Comparison of ENCODE assay signal across 23 mouse cellular contexts in genomic region chr11:31000028-31000427, GRCm38 (mm10). TPM values are rescaled to one million over a fixed set of nuclear protein-coding genes. Genes with fewer than 3 reads are reported as not detected.
DNase-seq lines count a peak whose midpoint lies in the region; ATAC-seq and TF ChIP-seq lines count a peak whose summit lies in the region.
"Had no signal": no experiment of that assay in that cellular context is flagged by ENCODE, and none has a peak within 500 bp of the region (broad histone marks: within the 10 kb centered on the region; RNA-seq: fewer than 3 reads in every experiment).

No protein-coding gene starts in this region.

- TF ChIP-seq EP300 in CH12.LX (IDR thresholded peaks at IDR 0.05; ENCODE audit: low read length), result no peak

- no peak overlapping the region for H3K9ac ChIP-seq in CH12.LX (ENCODE audit: insufficient read depth, low read depth)
- H3K9ac ChIP-seq in neural tube, embryonic 15.5 days (replicated peaks), result no peak overlapping the region
- H3K9ac ChIP-seq: hindbrain, embryonic 14.5 days; midbrain, embryonic 13.5 days; stomach, embryonic 15.5 days had no signal

- intact Hi-C loops in left cerebral cortex, postnatal 14 days (cut with DNase I), result no loop called here

- no peaks in the 10 kb centered on the region for H3K27me3 ChIP-seq in CH12.LX (replicated peaks)
- no peaks in the 10 kb centered on the region for H3K27me3 ChIP-seq in midbrain, embryonic 10.5 days (ENCODE audit: low read depth, poor library complexity, severe bottlenecking)
- no peaks in the 10 kb centered on the region for H3K27me3 ChIP-seq in neural tube, embryonic 15.5 days (replicated peaks)
- H3K27me3 ChIP-seq: midbrain, embryonic 13.5 days; stomach, embryonic 15.5 days had no signal

- peaks cover 3 to 24% of the 10 kb centered on the region in 2 experiments; a peak in 3 of 4 replicates for H3K4me1 ChIP-seq in CH12.LX (ENCODE audit: control insufficient read depth in 1 of 2, insufficient read depth in 2 of 2)
- H3K4me1 ChIP-seq in midbrain, embryonic 10.5 days, result no peaks in the 10 kb centered on the region
- H3K4me1 ChIP-seq in neural tube, embryonic 15.5 days, result no peaks in the 10 kb centered on the region
- H3K4me1 ChIP-seq: midbrain, embryonic 13.5 days; stomach, embryonic 15.5 days had no signal

- H3K79me2 ChIP-seq in CH12.LX (replicated peaks; ENCODE audit: control insufficient read depth, extremely low read depth, insufficient read depth, poor library complexity, severe bottlenecking), result no peaks in the 10 kb centered on the region; the same call in 1 of the 2 replicates

- no peak for TF ChIP-seq RAD21 in CH12.LX (IDR thresholded peaks at IDR 0.05; ENCODE audit: low read depth, low read length)

- no peak overlapping the region for H3K4me2 ChIP-seq in CH12.LX (ENCODE audit: insufficient read depth, low read depth, poor library complexity, severe bottlenecking)
- no peak overlapping the region for H3K4me2 ChIP-seq in neural tube, embryonic 15.5 days
- H3K4me2 ChIP-seq: hindbrain, embryonic 14.5 days; midbrain, embryonic 13.5 days; stomach, embryonic 15.5 days had no signal

- dilution Hi-C loops in CH12.LX (cut with MboI; ENCODE audit: extremely low pct_ligation_motif_present, extremely low pct_unique_long_range_greater_than_20kb, low sequenced_read_pairs), result no loop called here

- in situ Hi-C loops in CH12.LX (cut with MboI; ENCODE audit: low pct_ligation_motif_present, low pct_unique_long_range_greater_than_20kb, low sequenced_read_pairs), result no loop called here

- TF ChIP-seq CTCF in CH12.LX (conservative IDR thresholded peaks at IDR 0.05 in 1 of 2, IDR thresholded peaks at IDR 0.05 in 1 of 2; ENCODE audit: low read depth in 2 of 2, low read length in 2 of 2), result no peak

- DNase-seq in 416B (ENCODE audit: low read depth), result peak; percentile 36
- DNase-seq in CH12.LX (ENCODE audit: extremely low read depth), result peak; percentile 31
- peak; percentile 41 for DNase-seq in liver
- DNase-seq in midbrain, embryonic 10.5 days (ENCODE audit: low spot score), result no peak
- no peak for DNase-seq in left cerebral cortex, postnatal 14 days (ENCODE audit: low spot score in 2 of 2)
- DNase-seq: adrenal gland, adult 2 months; cerebellum, postnatal 25 days; gastrocnemius, adult 2 months; heart, adult 2 months; kidney, postnatal 4 days; lung, postnatal 14 days; retina, postnatal 1 day; thymus, adult 2 months had no signal

- H3K9me3 ChIP-seq in CH12.LX (replicated peaks; ENCODE audit: low read length), result no peaks in the 10 kb centered on the region
- no peaks in the 10 kb centered on the region for H3K9me3 ChIP-seq in midbrain, embryonic 10.5 days (replicated peaks)
- no peaks in the 10 kb centered on the region for H3K9me3 ChIP-seq in neural tube, embryonic 15.5 days (replicated peaks)
- H3K9me3 ChIP-seq: midbrain, embryonic 13.5 days; stomach, embryonic 15.5 days had no signal

- H3K4me3 ChIP-seq in CH12.LX (replicated peaks in 1 of 3; ENCODE audit: low read depth in 2 of 3, low read length in 2 of 3, poor library complexity in 1 of 3), result no peak overlapping the region
- H3K4me3 ChIP-seq in midbrain, embryonic 10.5 days, result no peak overlapping the region
- H3K4me3 ChIP-seq in neural tube, embryonic 15.5 days (replicated peaks), result no peak overlapping the region
- H3K4me3 ChIP-seq: erythroblast, embryonic 14.5 days; gastrocnemius, adult 2 months; heart, adult 2 months; midbrain, embryonic 13.5 days; myocyte; stomach, embryonic 15.5 days had no signal

- peaks cover 3 to 11% of the 10 kb centered on the region in 2 experiments for H3K36me3 ChIP-seq in CH12.LX (replicated peaks in 1 of 2; ENCODE audit: control insufficient read depth in 1 of 2, insufficient read depth in 1 of 2, low read length in 1 of 2)
- H3K36me3 ChIP-seq in midbrain, embryonic 10.5 days, result no peaks in the 10 kb centered on the region; the same call in 1 of the 2 replicates
- no peaks in the 10 kb centered on the region; the same call in 1 of the 2 replicates for H3K36me3 ChIP-seq in neural tube, embryonic 15.5 days
- H3K36me3 ChIP-seq: stomach, embryonic 15.5 days had no signal

- no peak for TF ChIP-seq POLR2A in CH12.LX (IDR thresholded peaks at IDR 0.05; ENCODE audit: low read depth, low read length)

- no peak overlapping the region for H3K27ac ChIP-seq in CH12.LX (ENCODE audit: insufficient read depth, low read depth)
- H3K27ac ChIP-seq in midbrain, embryonic 10.5 days (replicated peaks), result no peak overlapping the region
- H3K27ac ChIP-seq in neural tube, embryonic 15.5 days (replicated peaks), result no peak overlapping the region
- H3K27ac ChIP-seq: gastrocnemius, adult 2 months; heart, adult 2 months; hindbrain, embryonic 14.5 days; midbrain, embryonic 13.5 days; stomach, embryonic 15.5 days had no signal

- peak; percentile 54 for ATAC-seq in megakaryocyte, adult 5-6 weeks (ENCODE audit: poor library complexity, severe bottlenecking)
- no peak for ATAC-seq in neural tube, embryonic 15.5 days (ENCODE audit: low FRiP score)
- ATAC-seq: CD4-positive, CD25-positive, alpha-beta regulatory T cell, adult 4 months; forebrain, embryonic 16.5 days; intestine, postnatal 0 days; midbrain, embryonic 13.5 days had no signal

- 91% methylated on average over 2 of the region's 2 CpGs for WGBS in midbrain, embryonic 10.5 days
- WGBS in neural tube, embryonic 15.5 days, result 91% methylated on average over 2 of the region's 2 CpGs

TF ChIP-seq in CH12.LX, 34 proteins besides CTCF, POLR2A, EP300 and RAD21:
- TF ChIP-seq BHLHE40 (IDR thresholded peaks at IDR 0.05; ENCODE audit: low read depth, low read length), result peak; percentile 36; the same call in 1 of the 2 replicates
- no peak for TF ChIP-seq SIN3A (IDR thresholded peaks at IDR 0.05; ENCODE audit: low read length)
- TF ChIP-seq UBTF (IDR thresholded peaks at IDR 0.05; ENCODE audit: low read depth, low read length), result no peak
TF ChIP-seq in CH12.LX: peak in this region for 1.

RNA-seq across cellular contexts. Expression of gene Chac2, which starts 13.9 kb away (rescaled TPM):
- total RNA-seq in CH12.LX (2012; rRNA removed), result 8.7 and 11.0 TPM in 2 replicates
- 25.0 and 26.9 TPM in 2 replicates for total RNA-seq in CH12.LX (2014; rRNA removed)
- polyA plus RNA-seq in CH12.LX (2012; ENCODE audit: insufficient read length, low read depth), result 9.2 and 9.6 TPM in 2 replicates
- 6.4 and 8.0 TPM in 2 replicates for total RNA-seq in megakaryocyte, adult 5-6 weeks (2015)
- total RNA-seq in megakaryocyte, adult 5-6 weeks (2017), result 22.8 and 25.3 TPM in 2 replicates
- 10.6 and 10.8 TPM in 2 replicates for polyA plus RNA-seq in midbrain, embryonic 10.5 days (2016; fragmentation: Nextera tagmentation; extraction: Ambion mirVana)
- polyA plus RNA-seq in neural tube, embryonic 15.5 days (2015; fragmentation: Nextera tagmentation; extraction: Ambion mirVana), result 30.1 and 32.6 TPM in 2 replicates
- 10 to 100 TPM; 15.5 to 16.5 TPM for total RNA-seq in left cerebral cortex, postnatal 14 days (2021)

RNA-seq across cellular contexts. Expression of gene Erlec1, which starts 45.9 kb away (rescaled TPM):
- total RNA-seq in CH12.LX (2012; rRNA removed), result 11.7 and 16.7 TPM in 2 replicates
- 24.5 and 27.9 TPM in 2 replicates for total RNA-seq in CH12.LX (2014; rRNA removed)
- 49.6 and 52.3 TPM in 2 replicates for polyA plus RNA-seq in CH12.LX (2012; ENCODE audit: insufficient read length, low read depth)
- total RNA-seq in megakaryocyte, adult 5-6 weeks (2015), result 36.9 and 37.6 TPM in 2 replicates
- 19.6 and 29.1 TPM in 2 replicates for total RNA-seq in megakaryocyte, adult 5-6 weeks (2017)
- 8.1 and 9.0 TPM in 2 replicates for polyA plus RNA-seq in midbrain, embryonic 10.5 days (2016; fragmentation: Nextera tagmentation; extraction: Ambion mirVana)
- 11.7 and 12.3 TPM in 2 replicates for polyA plus RNA-seq in neural tube, embryonic 15.5 days (2015; fragmentation: Nextera tagmentation; extraction: Ambion mirVana)
- 10 to 100 TPM; 56.4 to 56.7 TPM for total RNA-seq in left cerebral cortex, postnatal 14 days (2021)

Comparison
In these comparisons a context has a peak if more than half of its experiments do, and no peak if none do; other contexts are left out.
1. DNase-seq: peak in 416B (single experiment), CH12.LX (single experiment) and liver (single experiment); none in midbrain, embryonic 10.5 days (single experiment) and left cerebral cortex, postnatal 14 days (0 of 2).